Mouse (Mus musculus): ENCODE data around the gene Fam187a. TPM values are rescaled to one million over a fixed set of nuclear protein-coding genes. Genes with fewer than 3 reads are reported as not detected.

The Fam187a gene
- not detected in 2 replicates for polyA plus RNA-seq (2011; ENCODE audit: insufficient read depth, insufficient read length, low replicate concordance, missing spikeins)

DNA sequence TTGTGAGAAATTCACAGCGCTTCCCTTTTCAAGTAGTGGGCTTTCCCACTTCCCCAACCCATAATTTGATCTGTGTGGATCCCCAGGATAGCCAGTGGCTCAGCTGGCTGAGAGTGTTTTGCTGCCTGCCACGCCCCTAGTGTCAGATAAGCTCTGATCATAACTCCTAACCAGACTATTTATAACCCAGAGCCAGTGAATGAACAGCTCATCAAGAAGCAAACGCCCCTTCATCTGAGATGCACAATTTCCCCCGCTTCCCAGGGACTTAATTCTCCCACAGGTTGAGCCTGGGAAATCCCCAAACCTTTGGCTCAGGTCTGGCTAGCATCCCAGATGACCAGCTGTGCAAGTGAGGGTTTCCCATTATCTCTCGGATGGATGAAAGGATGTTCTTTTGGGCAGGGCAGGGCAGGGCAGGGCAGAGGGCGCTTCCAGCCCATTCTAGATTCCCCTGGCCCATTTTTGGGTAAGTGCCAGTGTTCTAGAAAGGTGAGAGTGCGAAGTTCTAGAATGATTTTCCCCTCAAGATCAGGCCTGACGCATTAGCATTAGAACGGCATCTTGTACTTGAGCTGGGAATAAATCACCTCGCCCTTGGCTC, at the start of gene Fam187a:
TSS of gene Fam187a (plus strand) at position 554 of the 604 bp plus-strand sequence.
- TF ChIP-seq POLR2A (IDR thresholded peaks at IDR 0.05; ENCODE audit: borderline replicate concordance, control insufficient read depth, low read depth, low read length) (no peak), CTCF (IDR thresholded peaks at IDR 0.05; ENCODE audit: control insufficient read depth, insufficient read depth, low read length) (no peak)
- H3K4me3 ChIP-seq (replicated peaks; ENCODE audit: control insufficient read depth, low read depth, low read length), result no peak within 1 kb of the TSS
- no peaks in the 10 kb centered on the region for H3K4me1 ChIP-seq (ENCODE audit: control insufficient read depth, insufficient read depth, low read length)
- no peak within 1 kb of the TSS for H3K27ac ChIP-seq (ENCODE audit: control insufficient read depth, insufficient read depth, low read depth, low read length, poor library complexity)
- 68% methylated on average over 10 of the region's 10 CpGs for WGBS

DNA sequence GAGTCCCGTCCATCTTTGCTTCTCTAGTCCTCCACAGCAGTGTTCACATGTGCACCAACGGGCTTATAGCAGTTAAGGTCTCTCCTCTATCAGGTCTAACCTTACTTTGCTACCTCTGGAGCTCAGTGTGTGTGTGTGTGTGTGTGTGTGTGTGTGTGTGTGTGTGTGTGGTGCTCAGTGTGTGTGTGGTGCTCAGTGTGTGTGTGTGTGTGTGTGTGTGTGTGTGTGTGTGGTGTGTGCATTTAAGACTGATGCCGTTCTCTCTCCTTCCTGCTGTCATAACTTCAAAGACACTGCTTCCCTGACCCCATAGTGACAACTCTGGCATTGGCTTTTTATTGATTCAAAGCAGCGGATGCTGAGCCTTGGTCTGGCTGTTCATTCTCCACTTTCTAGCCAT, 49.4 kb upstream of the Fam187a start, which contains the start of gene Higd1b:
TSS of gene Higd1b (plus strand) at position 301 of the 400 bp plus-strand sequence.
- no peak within 1 kb of the TSS for H3K27ac ChIP-seq (ENCODE audit: control insufficient read depth, insufficient read depth, low read depth, low read length, poor library complexity)
- no peak within 1 kb of the TSS for H3K4me3 ChIP-seq (replicated peaks; ENCODE audit: control insufficient read depth, low read depth, low read length)
- WGBS, result 75% methylated on average over 4 of the region's 4 CpGs
- TF ChIP-seq CTCF (IDR thresholded peaks at IDR 0.05; ENCODE audit: control insufficient read depth, insufficient read depth, low read length) (no peak), POLR2A (IDR thresholded peaks at IDR 0.05; ENCODE audit: borderline replicate concordance, control insufficient read depth, low read depth, low read length) (no peak)
- no peaks in the 10 kb centered on the region for H3K4me1 ChIP-seq (ENCODE audit: control insufficient read depth, insufficient read depth, low read length)

DNA sequence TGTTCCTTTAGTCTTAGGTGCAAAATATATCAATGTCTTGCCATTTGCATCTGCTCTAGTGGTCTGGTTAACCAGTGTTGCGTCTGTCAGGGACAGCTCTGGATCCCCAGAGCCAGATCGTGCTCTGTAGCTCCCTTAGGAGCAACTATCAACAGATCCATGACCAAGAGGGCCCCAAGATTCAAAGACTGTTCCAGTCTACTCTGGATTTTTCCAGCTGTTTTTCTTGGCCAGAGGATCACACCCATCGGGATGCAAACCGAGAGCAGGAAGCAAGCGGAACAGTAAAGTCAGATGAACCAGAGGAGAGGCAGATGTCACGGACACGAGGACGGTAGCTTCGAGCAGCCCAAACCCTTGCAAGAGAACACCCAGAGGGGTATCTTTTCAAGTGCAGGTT, 48.8 kb upstream of the Fam187a start:
- Histone ChIP-seq H3K4me1 (ENCODE audit: control insufficient read depth, insufficient read depth, low read length) (no peaks in the 10 kb centered on the region), H3K27ac (ENCODE audit: control insufficient read depth, insufficient read depth, low read depth, low read length, poor library complexity) (no peak overlapping the region), H3K4me3 (replicated peaks; ENCODE audit: control insufficient read depth, low read depth, low read length) (no peak overlapping the region)
- TF ChIP-seq CTCF (IDR thresholded peaks at IDR 0.05; ENCODE audit: control insufficient read depth, insufficient read depth, low read length) (no peak), POLR2A (IDR thresholded peaks at IDR 0.05; ENCODE audit: borderline replicate concordance, control insufficient read depth, low read depth, low read length) (no peak)
- 86% methylated on average over 9 of the region's 9 CpGs for WGBS

- H3K4me1 ChIP-seq (ENCODE audit: control insufficient read depth, insufficient read depth, low read length), result no peaks in the 10 kb centered on the region
- no peak overlapping the region for H3K27ac ChIP-seq (ENCODE audit: control insufficient read depth, insufficient read depth, low read depth, low read length, poor library complexity)
- 94% methylated on average over 1 of the region's 1 CpGs for WGBS
- TF ChIP-seq POLR2A (IDR thresholded peaks at IDR 0.05; ENCODE audit: borderline replicate concordance, control insufficient read depth, low read depth, low read length) (no peak), CTCF (IDR thresholded peaks at IDR 0.05; ENCODE audit: control insufficient read depth, insufficient read depth, low read length) (no peak)
- H3K4me3 ChIP-seq (replicated peaks; ENCODE audit: control insufficient read depth, low read depth, low read length), result no peak overlapping the region
Observed at GRCm38 (mm10) chr11:102837385-102837784, 47.6 kb upstream of the Fam187a start.

DNA sequence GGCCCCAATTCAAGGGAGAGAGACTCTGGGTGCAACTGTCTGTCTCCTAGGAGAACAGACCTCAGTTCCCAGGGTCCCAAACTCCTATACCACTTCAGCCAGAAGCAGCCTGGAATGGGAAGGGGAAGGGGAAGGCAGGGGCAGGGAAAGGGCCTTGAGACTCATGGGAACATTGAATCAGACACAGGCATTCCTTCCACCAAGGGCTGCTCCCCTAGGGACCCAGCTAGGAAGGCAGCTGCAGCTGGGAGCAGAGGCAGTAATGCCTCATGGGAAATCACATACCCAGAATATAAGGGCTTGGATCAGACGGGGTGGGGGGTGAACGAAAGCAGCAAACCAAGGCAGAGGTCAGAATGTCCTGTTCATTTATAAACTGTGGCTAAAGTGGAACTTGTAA, 46.8 kb upstream of the Fam187a start:
- Histone ChIP-seq H3K27ac (ENCODE audit: control insufficient read depth, insufficient read depth, low read depth, low read length, poor library complexity) (no peak overlapping the region), H3K4me3 (replicated peaks; ENCODE audit: control insufficient read depth, low read depth, low read length) (no peak overlapping the region), H3K4me1 (ENCODE audit: control insufficient read depth, insufficient read depth, low read length) (no peaks in the 10 kb centered on the region)
- 88% methylated on average over 2 of the region's 2 CpGs for WGBS
- no peak for TF ChIP-seq POLR2A (IDR thresholded peaks at IDR 0.05; ENCODE audit: borderline replicate concordance, control insufficient read depth, low read depth, low read length)
- TF ChIP-seq CTCF (IDR thresholded peaks at IDR 0.05; ENCODE audit: control insufficient read depth, insufficient read depth, low read length), result no peak

- Histone ChIP-seq H3K4me3 (replicated peaks; ENCODE audit: control insufficient read depth, low read depth, low read length) (no peak overlapping the region), H3K4me1 (ENCODE audit: control insufficient read depth, insufficient read depth, low read length) (no peaks in the 10 kb centered on the region), H3K27ac (ENCODE audit: control insufficient read depth, insufficient read depth, low read depth, low read length, poor library complexity) (no peak overlapping the region)
- TF ChIP-seq POLR2A (IDR thresholded peaks at IDR 0.05; ENCODE audit: borderline replicate concordance, control insufficient read depth, low read depth, low read length) (no peak), CTCF (IDR thresholded peaks at IDR 0.05; ENCODE audit: control insufficient read depth, insufficient read depth, low read length) (no peak)
- 85% methylated on average over 9 of the region's 9 CpGs for WGBS
Observed at GRCm38 (mm10) chr11:102838616-102839150, 46.3 kb upstream of the Fam187a start.

GRCm38 (mm10) chr11:102845926-102846325, 39.0 kb upstream of the Fam187a start:
- no peaks in the 10 kb centered on the region for H3K4me1 ChIP-seq (ENCODE audit: control insufficient read depth, insufficient read depth, low read length)
- H3K4me3 ChIP-seq (replicated peaks; ENCODE audit: control insufficient read depth, low read depth, low read length), result no peak overlapping the region
- 96% methylated on average over 10 of the region's 10 CpGs for WGBS
- TF ChIP-seq POLR2A (IDR thresholded peaks at IDR 0.05; ENCODE audit: borderline replicate concordance, control insufficient read depth, low read depth, low read length) (no peak), CTCF (IDR thresholded peaks at IDR 0.05; ENCODE audit: control insufficient read depth, insufficient read depth, low read length) (no peak)
- no peak overlapping the region for H3K27ac ChIP-seq (ENCODE audit: control insufficient read depth, insufficient read depth, low read depth, low read length, poor library complexity)

DNA sequence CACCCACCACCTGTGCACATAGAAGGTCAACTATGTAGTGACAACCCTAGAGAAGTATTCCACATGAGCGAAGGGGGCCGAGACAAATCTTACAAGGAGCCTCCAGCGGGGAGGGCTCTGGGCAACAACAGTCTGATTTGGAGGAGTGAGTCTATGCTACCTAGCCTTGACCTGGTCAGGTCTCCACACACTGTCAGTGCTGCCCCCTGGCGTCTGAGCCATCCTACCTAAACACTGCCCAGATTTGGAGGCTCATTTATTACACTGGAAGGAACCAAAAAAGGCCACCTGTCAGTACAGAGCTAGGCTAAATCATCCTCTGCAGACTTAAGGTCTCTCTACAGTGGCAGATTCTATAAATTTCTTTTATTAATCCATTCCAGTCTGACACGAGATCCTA, 33.1 kb upstream of the Fam187a start:
- Histone ChIP-seq H3K4me1 (ENCODE audit: control insufficient read depth, insufficient read depth, low read length) (no peaks in the 10 kb centered on the region), H3K27ac (ENCODE audit: control insufficient read depth, insufficient read depth, low read depth, low read length, poor library complexity) (no peak overlapping the region), H3K4me3 (replicated peaks; ENCODE audit: control insufficient read depth, low read depth, low read length) (no peak overlapping the region)
- WGBS, result 75% methylated on average over 5 of the region's 5 CpGs
- peak; percentile 61; the same call in 1 of the 2 replicates for TF ChIP-seq CTCF (IDR thresholded peaks at IDR 0.05; ENCODE audit: control insufficient read depth, insufficient read depth, low read length)
- no peak for TF ChIP-seq POLR2A (IDR thresholded peaks at IDR 0.05; ENCODE audit: borderline replicate concordance, control insufficient read depth, low read depth, low read length)

Measured in bone marrow, adult 2 months (tissue).